25 mouse cellular contexts compared by ENCODE assay signal in genomic region chr9:49531257-49531656, GRCm38 (mm10). TPM values are rescaled to one million over a fixed set of nuclear protein-coding genes. Genes with fewer than 3 reads are reported as not detected.
A peak's percentile ranks its signal among the peaks of the same experiment; 100 is the strongest.
DNase-seq lines count a peak whose midpoint lies in the region; ATAC-seq lines count a peak whose summit lies in the region.
"Had no signal": no experiment of that assay in that cellular context is flagged by ENCODE, and none has a peak within 500 bp of the region (broad histone marks: within the 10 kb centered on the region; RNA-seq: fewer than 3 reads in every experiment).

No protein-coding gene starts in this region.

- H3K4me3 ChIP-seq in forebrain, embryonic 13.5 days: no peak overlapping the region
- no peak overlapping the region for H3K4me3 ChIP-seq in forebrain, embryonic 12.5 days (replicated peaks)
- H3K4me3 ChIP-seq in hindbrain, embryonic 13.5 days: no peak overlapping the region
- H3K4me3 ChIP-seq: embryonic facial prominence, embryonic 13.5 days; embryonic facial prominence, embryonic 15.5 days; erythroblast, embryonic 14.5 days; forebrain, embryonic 10.5 days had no signal

- peak; percentile 45 for DNase-seq in A20 (ENCODE audit: low read depth, low spot score)
- no peak for DNase-seq in adrenal gland, postnatal 4 days (ENCODE audit: low spot score in 2 of 2)
- DNase-seq: adrenal gland, adult 8-10 months; adrenal gland, postnatal 14 days; adrenal gland, postnatal 36 days; cerebellum, adult 11 months; cerebellum, adult 18-20 months; cerebellum, adult 8-10 months; cerebellum, adult 9-11 months; cerebellum, postnatal 14 days; cerebellum, postnatal 36 days; embryo, embryonic 11 days had no signal

- WGBS in forebrain, embryonic 13.5 days: 63% methylated on average over 7 of the region's 7 CpGs
- WGBS in forebrain, embryonic 12.5 days: 69% methylated on average over 7 of the region's 7 CpGs
- WGBS in hindbrain, embryonic 13.5 days: 50% methylated on average over 7 of the region's 7 CpGs

- H3K4me2 ChIP-seq in forebrain, embryonic 13.5 days: no peak overlapping the region
- no peak overlapping the region for H3K4me2 ChIP-seq in forebrain, embryonic 12.5 days
- no peak overlapping the region for H3K4me2 ChIP-seq in hindbrain, embryonic 13.5 days
- H3K4me2 ChIP-seq: embryonic facial prominence, embryonic 13.5 days; embryonic facial prominence, embryonic 15.5 days had no signal

- ATAC-seq in forebrain, embryonic 13.5 days: no peak
- no peak for ATAC-seq in forebrain, embryonic 12.5 days (ENCODE audit: low FRiP score)
- peak; percentile 18 for ATAC-seq in granulocyte monocyte progenitor cell, adult 5-6 weeks (replicated peaks; ENCODE audit: poor library complexity, severe bottlenecking)
- no peak for ATAC-seq in hindbrain, embryonic 13.5 days (ENCODE audit: low FRiP score)
- ATAC-seq: activated CD4-positive, CD25-positive, alpha-beta regulatory T cell, adult 4 months; forebrain, embryonic 14.5 days; forebrain, embryonic 16.5 days; Patski had no signal

- no peaks in the 10 kb centered on the region for H3K27me3 ChIP-seq in forebrain, embryonic 13.5 days
- H3K27me3 ChIP-seq in forebrain, embryonic 12.5 days: no peaks in the 10 kb centered on the region
- no peaks in the 10 kb centered on the region for H3K27me3 ChIP-seq in hindbrain, embryonic 13.5 days
- H3K27me3 ChIP-seq: embryonic facial prominence, embryonic 13.5 days; embryonic facial prominence, embryonic 15.5 days; Patski had no signal

- no peak overlapping the region for H3K9ac ChIP-seq in forebrain, embryonic 13.5 days
- no peak overlapping the region for H3K9ac ChIP-seq in forebrain, embryonic 12.5 days
- no peak overlapping the region for H3K9ac ChIP-seq in hindbrain, embryonic 13.5 days
- H3K9ac ChIP-seq: embryonic facial prominence, embryonic 13.5 days; embryonic facial prominence, embryonic 15.5 days had no signal

- peaks cover 14% of the 10 kb centered on the region for H3K36me3 ChIP-seq in forebrain, embryonic 13.5 days (ENCODE audit: poor library complexity, severe bottlenecking)
- H3K36me3 ChIP-seq in forebrain, embryonic 12.5 days (replicated peaks): no peaks in the 10 kb centered on the region
- peaks cover 24% of the 10 kb centered on the region for H3K36me3 ChIP-seq in hindbrain, embryonic 13.5 days
- H3K36me3 ChIP-seq: embryonic facial prominence, embryonic 13.5 days; forebrain, embryonic 10.5 days; G1E had no signal

- H3K27ac ChIP-seq in forebrain, embryonic 13.5 days: peak overlapping the region; percentile 19; the same call in 1 of the 2 replicates
- H3K27ac ChIP-seq in forebrain, embryonic 12.5 days: no peak overlapping the region
- H3K27ac ChIP-seq in hindbrain, embryonic 13.5 days: no peak overlapping the region; the same call in 1 of the 2 replicates
- H3K27ac ChIP-seq: embryonic facial prominence, embryonic 15.5 days; forebrain, embryonic 10.5 days had no signal

- peaks cover 55% of the 10 kb centered on the region for H3K4me1 ChIP-seq in forebrain, embryonic 13.5 days
- peaks cover 51% of the 10 kb centered on the region for H3K4me1 ChIP-seq in forebrain, embryonic 12.5 days
- H3K4me1 ChIP-seq in hindbrain, embryonic 13.5 days (replicated peaks): peaks cover 65% of the 10 kb centered on the region

- no peaks in the 10 kb centered on the region for H3K9me3 ChIP-seq in forebrain, embryonic 13.5 days (replicated peaks)
- H3K9me3 ChIP-seq in forebrain, embryonic 12.5 days: no peaks in the 10 kb centered on the region
- H3K9me3 ChIP-seq in hindbrain, embryonic 13.5 days: no peaks in the 10 kb centered on the region
- H3K9me3 ChIP-seq: embryonic facial prominence, embryonic 13.5 days; embryonic facial prominence, embryonic 15.5 days; forebrain, embryonic 10.5 days had no signal

RNA-seq across cellular contexts. Expression of gene Ttc12, which starts 45.2 kb away (rescaled TPM):
- 0.79 and 1.0 TPM in 2 replicates for polyA plus RNA-seq in forebrain, embryonic 13.5 days (2015; fragmentation: Nextera tagmentation; extraction: Ambion mirVana)
- 1.2 and 1.4 TPM in 2 replicates for polyA plus RNA-seq in forebrain, embryonic 12.5 days (2016; fragmentation: Nextera tagmentation; extraction: Ambion mirVana)
- 1.3 and 2.2 TPM in 2 replicates for total RNA-seq in granulocyte monocyte progenitor cell, adult 5-6 weeks (2014; fragmentation: Nextera tagmentation)
- total RNA-seq in granulocyte monocyte progenitor cell, adult 5-6 weeks (2017): 0.77 and 3.0 TPM in 2 replicates
- polyA plus RNA-seq in hindbrain, embryonic 13.5 days (2015; fragmentation: Nextera tagmentation; extraction: Ambion mirVana): 2.2 and 2.5 TPM in 2 replicates
- total RNA-seq in adrenal gland, postnatal 4 days (2021): 1 to 10 TPM; 9.5 to 9.8 TPM
- polyA plus RNA-seq: activated CD4-positive, CD25-positive, alpha-beta regulatory T cell, adult 4 months; erythroblast, embryonic 14.5 days; G1E had no signal
